Mouse (Mus musculus): ENCODE data around the gene Tmed8.

DNA sequence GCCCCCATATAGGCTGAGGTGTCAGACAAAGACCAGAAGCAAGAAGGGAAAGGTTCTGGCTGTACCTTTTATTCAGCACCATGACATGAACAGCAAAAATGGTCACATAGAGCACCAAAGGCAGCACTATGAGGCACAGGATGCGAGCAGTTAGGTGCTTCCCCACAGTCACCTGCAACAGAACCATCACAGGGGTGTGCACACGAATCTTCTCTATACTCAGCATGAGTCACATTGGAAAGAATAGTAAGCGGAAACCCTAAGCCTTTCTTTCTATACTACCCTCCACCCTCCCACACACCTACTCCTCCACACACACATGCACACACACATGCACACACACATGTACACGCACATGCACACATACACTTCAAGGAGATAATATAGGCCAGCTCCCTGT, 70.0 kb downstream of the Tmed8 start:
- TF ChIP-seq CTCF (conservative IDR thresholded peaks at IDR 0.05; ENCODE audit: insufficient read depth, insufficient read length, low read depth, low read length) = no peak
- no peak for TF ChIP-seq POLR2A (IDR thresholded peaks at IDR 0.05; ENCODE audit: low read depth, low read length)
